Mouse (Mus musculus) urinary bladder, postnatal 14 days (tissue): ENCODE measurements around the gene Stpg1.

Source experiments
- DNase-seq: peaks from one replicate; pipeline ENCODE4 v3.0.0; 2021; ENCODE audit warnings: low spot score

Gene Stpg1

DNA sequence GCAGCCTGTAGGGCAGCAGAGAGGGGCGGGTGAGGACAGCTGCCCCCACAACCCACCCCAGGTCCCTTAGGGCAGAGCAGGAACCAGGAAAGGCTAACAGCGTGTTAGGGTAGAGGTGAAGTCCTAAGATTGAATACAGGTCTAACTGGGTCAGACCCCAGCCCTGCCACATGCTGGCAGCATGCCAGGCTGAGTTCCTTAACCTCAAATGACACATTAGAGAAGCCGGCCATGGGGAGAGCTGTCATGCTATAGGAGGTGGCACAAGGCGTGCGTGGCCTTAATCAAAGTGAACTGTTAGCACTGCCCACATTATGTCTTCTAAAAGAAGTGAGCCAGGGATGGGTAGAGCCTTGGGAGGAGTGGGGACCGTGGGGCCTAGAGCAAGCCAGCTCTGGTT, 54.7 kb downstream of the Stpg1 start:
- peak; percentile 58 for DNase-seq

DNA sequence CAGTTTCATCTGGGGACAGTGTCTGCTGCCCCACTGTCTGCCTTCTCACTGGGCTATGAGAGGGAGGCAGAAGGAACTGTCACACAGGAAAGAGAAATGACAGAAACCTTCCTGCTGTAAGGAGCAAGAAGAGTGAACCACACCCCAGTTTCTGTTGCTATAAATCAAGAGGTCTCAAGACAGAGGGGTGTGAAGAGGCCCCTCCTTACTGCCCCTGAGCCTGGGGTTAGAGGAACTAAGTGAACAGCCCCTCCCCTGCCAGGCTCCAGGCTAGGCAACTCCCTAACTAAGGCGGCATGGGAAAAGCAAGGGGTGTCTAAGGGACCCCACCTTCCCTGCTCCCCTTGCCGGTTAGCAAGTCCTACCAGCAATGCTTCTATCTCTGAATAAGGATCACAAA, 69.2 kb downstream of the Stpg1 start:
- no peak for DNase-seq

DNA sequence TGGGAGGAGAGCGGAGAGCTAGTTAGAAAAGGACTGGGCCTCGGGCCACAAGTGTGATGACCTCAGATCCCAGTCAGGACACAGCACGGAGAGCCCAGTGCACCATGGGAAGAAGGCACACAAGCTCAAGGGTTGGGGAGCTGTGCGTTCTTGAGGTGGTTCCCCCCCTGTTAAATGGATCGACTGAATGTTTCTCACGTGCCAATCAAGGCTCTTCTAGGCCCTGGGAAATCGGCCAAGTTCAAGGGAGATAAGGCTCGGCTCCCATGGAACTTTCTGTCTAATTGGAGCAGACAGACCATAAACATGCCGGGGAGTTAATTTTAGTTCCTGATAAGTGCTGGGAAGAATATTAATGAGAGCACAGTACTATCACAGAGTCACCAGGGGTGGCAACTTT, 70.8 kb downstream of the Stpg1 start:
- peak; percentile 38 for DNase-seq

DNA sequence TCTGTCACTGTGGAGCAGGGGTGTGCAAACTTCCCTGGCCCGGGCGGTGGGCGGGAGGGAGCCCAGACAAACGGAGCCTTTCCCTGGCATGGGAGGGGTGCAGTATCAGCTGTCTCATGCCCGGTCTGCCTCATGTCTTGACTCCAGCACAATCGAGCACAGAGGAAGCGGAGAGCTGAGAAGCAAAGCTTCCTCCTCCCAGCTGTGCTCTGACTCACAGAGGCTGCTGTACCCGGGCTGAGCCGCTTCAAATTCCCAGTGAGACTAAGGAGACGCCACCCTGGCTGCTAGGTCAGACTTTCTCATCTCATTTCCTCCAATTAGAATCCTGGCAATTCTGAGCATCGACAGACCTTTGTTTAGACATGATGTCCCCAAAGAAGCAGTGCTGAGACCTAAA, 72.5 kb downstream of the Stpg1 start:
- DNase-seq = peak; percentile 47

DNA sequence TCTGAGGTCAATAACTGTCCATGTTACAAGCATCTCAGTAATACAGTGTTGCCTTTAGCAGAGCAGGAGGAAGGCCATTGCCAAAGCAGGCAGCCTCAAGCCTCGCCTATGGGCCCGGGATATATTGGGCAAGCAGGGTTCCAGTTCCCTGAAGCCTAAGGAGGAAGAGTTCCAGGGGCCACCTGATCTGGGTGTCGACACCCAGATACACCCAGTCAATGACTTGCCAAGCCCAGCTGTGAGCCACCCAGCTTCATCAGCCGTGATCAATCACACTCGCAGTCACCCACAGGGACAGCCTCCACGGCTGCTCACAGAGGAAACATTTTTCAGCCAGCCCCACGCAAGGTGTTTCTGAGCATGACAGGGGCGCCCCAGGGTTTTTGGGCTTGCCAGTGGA, 72.9 kb downstream of the Stpg1 start:
- no peak for DNase-seq

DNA sequence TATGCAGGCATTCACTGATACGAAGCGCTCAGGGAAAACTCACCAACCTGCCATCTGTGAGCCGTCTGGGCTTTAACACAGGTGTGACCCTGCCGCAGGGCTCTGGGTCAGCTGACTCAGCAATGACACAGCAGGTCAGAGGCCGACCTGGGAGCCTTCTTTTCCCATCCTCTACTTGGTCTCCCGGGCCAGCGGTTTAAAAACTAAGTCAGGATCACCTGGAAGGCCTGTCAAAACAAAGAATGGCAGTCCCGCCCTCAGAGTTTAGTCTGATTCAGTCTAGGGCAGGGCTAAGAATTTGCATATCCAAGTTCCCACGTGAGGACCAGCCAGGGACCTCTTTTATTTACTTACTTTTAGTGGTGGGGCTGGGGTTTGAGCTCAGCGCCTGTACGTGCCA, 74.6 kb downstream of the Stpg1 start:
- peak; percentile 47 for DNase-seq

DNA sequence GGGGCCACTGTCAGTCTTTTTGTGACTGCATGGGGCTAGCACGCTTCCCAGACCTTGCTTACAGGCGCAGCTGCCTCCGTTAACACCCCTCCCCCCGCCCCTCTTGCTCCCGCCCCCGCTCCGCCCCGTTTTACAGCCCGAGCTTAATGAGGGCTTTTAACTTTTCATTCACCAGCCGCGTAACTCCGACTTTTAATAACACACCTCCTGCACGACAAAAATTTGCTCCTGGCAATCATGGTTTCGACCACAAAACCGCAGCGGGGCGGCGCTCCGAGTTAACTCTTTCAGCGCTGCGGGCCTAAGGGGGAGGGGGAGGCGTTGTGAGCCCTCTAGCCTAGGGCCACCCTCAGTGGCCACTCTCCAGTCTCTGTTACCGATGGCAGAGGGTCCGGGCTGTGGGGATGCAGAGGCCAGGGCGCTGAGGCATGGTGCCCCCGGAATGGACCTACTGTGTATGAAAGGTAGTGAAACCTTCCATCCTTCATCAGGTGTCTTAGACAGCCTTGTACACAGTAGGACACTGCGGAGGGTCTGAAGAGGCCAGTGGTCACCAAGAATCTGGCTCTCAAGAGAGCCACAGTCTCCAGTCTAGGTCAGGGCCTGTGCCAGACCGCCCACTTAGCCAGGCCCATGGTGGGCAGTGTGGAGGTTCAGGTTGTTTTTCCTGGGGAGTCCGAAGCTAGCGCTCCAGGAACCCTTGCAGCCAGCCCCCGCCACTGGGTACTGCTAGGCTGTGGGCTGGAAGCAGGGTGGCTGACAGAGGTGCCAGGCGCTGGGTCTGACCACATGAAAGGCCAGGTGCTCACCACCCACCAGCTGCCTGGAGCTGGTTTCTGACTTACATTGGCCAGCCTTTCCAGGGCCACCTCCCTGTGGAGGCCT, 75.8 kb downstream of the Stpg1 start:
- peak; percentile 60 for DNase-seq

DNA sequence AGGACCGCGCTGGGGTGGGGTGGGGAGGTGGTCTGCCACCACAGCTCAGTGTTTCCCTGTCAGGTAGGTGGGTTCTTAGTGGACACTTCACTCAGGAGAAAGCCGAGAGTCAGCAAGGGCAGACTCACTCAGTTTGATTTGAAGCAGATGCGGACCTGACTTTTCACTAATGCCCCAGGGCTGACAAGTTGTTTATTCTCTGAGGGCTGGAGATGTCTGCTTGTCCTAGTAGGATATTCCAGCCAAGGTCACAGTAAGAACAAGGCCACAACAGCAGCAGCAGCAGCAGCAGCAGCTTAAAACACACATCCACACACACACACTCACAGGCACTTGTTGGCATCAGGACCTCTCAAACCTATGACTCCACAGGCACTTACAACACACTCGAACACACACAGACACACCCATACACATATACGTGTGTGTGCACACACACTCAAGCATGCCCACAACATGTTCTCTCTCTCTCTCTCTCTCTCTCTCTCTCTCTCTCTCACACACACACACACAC, 76.5 kb downstream of the Stpg1 start:
- DNase-seq = no peak

DNA sequence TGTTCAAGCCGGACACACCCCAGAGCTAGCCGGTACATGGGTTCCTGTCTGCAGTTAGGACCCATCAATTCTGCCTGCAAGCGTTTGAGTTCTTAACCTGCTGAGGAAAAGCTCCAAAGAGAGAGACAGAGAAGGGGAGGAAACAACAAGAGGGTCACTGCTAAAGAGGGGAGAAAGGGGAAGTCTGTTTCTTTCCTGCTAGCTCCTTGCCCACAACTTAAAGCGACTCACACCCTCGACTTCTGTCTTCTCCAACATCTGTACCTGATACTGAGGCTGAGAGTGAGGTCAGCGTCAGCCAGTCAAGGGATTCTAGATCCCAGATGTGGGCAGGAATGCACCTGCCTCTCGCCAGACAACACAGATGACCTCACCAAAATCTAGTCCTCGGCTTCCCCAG, 77.7 kb downstream of the Stpg1 start:
- DNase-seq = no peak

DNA sequence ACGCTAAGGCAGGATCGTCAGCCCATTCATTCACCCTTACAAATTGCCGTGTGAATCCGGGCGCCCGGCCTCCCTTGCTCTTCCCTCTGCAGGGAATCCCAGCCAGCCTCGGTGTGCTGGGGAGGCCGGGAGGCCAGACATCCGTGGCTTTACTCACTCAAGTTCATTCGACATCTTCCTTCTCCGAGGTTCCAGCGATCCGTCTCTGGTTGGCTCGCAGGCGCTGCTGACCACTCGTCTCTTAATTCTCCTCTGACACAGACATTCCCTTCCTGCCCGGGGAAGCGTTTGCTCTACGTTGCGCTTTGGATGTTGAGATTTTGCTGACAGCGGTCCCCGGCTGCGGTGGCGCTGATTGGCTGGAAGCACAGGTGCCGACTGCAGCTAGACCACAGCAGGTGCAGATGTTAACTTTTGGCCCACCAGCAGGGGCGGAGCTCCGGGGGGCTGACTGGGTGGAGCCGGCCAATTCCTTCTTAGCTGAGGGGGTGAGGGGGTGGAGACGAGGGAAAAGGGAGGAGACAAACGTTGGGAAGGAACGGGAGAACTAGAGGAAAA, 78.7 kb downstream of the Stpg1 start, which contains the start of gene Grhl3:
Gene Grhl3, minus strand, starts transcription at position 380 of the 558 bp plus-strand sequence.
- peak; percentile 76 for DNase-seq

DNA sequence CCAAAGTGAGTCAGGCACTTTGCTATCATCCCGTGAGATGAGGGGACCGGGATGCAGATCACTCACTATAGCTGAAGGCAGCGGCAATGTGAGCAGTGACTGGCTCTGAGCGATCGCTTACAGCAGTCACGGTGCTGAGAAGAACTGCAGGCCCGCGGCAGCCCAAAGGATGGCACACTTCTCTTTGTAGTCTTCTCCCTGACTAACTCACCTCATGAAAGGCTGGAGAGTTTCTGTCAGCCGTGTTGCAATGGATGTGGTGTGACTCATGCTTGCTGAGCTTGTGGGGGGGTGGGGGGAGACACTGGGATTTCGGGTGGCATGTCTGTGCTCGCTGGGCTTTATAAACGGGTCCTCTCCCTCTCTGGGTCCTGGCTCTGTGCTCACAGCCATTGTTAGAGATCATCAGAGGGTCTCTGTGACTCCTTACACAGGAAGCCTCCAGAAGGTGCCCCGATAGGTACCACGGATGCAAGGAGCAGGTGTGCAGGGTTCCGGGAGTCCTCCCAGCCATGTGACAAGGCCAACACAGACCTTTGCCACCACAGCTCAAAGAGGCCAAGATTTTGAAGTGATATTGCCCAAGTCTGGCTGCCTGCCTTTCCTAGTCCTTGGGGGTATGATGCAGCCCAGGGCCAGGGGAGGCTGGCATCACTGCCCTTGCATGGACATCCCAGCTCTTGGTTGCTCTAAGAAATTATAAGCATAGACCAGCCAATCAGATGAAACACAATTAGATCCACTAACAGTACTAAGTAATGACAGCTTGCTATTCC, 81.0 kb downstream of the Stpg1 start:
- DNase-seq = peak; percentile 59

DNA sequence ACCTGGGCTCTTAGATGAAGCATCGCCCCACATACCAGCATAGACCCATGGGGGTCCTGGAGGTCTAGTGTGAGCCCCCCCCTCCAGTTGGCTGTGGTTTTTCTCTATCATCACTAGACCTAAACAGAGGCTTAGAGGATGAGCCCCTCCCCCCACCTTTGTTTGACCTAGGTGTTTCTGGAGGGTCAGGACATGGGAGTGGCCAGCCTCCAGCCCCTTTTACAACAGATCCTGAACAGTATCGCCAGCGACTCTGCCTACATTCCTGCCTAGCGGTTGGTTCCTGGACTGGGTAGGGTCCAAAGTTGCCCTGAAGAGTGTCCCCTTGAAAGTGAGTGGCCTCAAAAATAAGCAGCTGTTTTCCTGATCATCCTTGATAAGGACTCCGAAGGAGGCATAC, 83.9 kb downstream of the Stpg1 start:
- DNase-seq = no peak

DNA sequence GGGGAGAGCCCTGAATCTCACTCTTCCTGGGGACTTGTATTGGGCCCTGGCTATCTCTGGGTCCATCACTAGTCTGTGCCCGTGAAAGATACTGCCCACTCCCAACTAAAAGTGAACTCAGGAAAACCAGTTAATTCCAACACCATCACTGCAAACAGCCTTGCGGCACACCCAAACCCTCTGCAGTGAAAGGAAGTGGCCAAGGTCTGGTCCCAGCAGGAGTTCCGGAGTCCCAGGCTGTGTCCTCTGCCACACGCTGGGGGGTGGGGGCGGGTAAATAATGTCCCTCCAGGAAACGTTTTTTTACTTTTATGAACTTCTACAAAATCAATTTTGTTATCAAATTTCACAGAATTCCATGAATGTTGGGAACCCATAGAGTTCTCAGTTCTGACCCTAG, 85.1 kb downstream of the Stpg1 start:
- DNase-seq = no peak

DNA sequence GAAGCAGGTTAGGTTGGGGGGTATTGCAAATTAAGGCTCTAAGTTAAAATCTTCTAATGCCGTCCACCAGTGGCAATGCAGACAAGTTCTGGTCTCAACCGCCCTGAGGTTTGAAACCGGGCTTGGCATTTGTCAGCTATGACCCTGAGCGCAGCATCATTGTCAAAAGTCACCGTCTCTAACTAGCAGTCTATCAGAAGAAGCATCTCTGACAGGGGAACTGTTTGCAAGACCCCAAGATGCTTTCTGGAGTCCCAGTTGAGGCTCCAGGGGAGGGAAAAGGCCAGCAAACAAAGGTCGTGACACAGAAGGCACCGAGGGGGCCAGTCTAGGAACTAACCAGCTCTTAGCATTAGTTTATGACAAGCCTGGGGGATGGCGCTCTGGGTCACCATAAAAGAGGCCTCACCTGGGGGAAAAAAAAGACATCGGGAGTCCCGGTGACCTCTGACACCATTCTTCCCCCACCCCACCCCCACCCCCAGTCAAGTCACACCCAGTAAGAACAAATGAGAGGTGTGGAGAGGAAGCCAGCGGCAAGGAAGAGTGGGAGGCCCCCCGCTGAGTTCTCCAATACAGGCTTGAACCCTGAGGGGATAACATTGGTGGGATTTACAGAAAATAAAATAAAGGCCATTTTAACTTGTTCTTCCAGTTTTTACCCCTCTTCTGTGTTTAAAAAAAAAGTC, 86.8 kb downstream of the Stpg1 start:
- no peak for DNase-seq

DNA sequence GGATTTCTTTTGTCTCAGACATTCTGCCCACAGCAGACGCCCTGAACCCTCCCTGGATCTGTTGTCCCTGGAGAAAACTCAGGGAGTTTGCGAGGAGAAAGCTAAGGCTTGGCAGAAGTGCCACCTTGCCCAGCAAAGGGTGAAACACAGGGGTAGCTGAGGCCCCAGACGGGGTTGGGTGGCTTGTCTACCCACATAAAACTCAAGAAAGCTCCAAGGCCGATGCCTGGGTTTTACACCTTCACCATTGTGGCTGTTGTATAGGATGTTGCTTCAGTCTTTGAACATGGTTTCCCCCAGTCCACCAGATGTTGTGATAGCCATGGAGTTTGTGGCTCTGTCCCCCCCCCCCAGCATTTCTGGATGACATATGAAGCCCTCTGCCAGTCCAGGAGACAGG, 90.2 kb downstream of the Stpg1 start:
- no peak for DNase-seq
